Mouse (Mus musculus) E14TG2a.4 (cell line): ENCODE data around the gene Ick.

Experiments
- CTCF ChIP-seq: conservative IDR thresholded peaks from 2 replicates; pipeline ENCODE4 v1.5.1; 2014; ENCODE audit warnings: low read length
- NANOG ChIP-seq: IDR thresholded peaks from 2 replicates; pipeline ENCODE4 v1.6.1; 2014; ENCODE audit warnings: borderline replicate concordance, low read length, mixed read lengths
- POU5F1 ChIP-seq: IDR thresholded peaks from 2 replicates; pipeline ENCODE4 v1.6.1; 2014; ENCODE audit warnings: low read length, borderline replicate concordance

DNA sequence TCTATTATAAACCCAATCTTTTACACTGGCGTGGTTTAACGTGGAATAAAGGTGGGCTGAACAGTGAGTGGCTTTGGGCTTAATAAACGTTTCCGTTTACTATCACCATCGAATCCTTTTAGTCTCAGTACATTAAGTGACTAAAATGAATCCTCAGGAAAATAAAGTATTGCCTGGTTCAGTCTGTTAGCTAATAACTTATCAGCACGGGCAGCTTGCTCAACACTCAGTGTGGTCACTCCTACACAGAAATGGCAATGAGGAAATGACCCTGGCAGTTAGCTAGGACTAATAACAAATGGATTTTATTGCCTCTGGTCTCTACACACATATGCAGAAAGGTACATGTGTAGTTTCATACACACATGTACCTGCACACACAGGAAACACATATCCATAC is 4.0 kb upstream of the Ick start:
- no peak for TF ChIP-seq CTCF
- TF ChIP-seq NANOG: no peak
- no peak for TF ChIP-seq POU5F1
